Mouse (Mus musculus): ENCODE results near the gene Rest. TPM values are rescaled to one million over a fixed set of nuclear protein-coding genes. Genes with fewer than 3 reads are reported as not detected.

Gene Rest
- polyA plus RNA-seq, 1 experiment from 2014 or later: 28.0 TPM

- H3K4me2 ChIP-seq (replicated peaks): no peak overlapping the region
- no peak overlapping the region for H3K9ac ChIP-seq
- WGBS: 74% methylated on average over 9 of the region's 9 CpGs
- H3K27me3 ChIP-seq (replicated peaks): no peaks in the 10 kb centered on the region
- ATAC-seq: no peak
- no peak overlapping the region for H3K27ac ChIP-seq
- H3K4me3 ChIP-seq (replicated peaks): no peak overlapping the region
- H3K36me3 ChIP-seq: no peaks in the 10 kb centered on the region
- no peaks in the 10 kb centered on the region for H3K9me3 ChIP-seq
- H3K4me1 ChIP-seq (replicated peaks): peaks cover 2% of the 10 kb centered on the region
Observed at GRCm38 (mm10) chr5:77250083-77250482, 15.2 kb upstream of the Rest start.

GRCm38 (mm10) chr5:77251656-77252055 is 13.6 kb upstream of the Rest start:
- no peaks in the 10 kb centered on the region for H3K27me3 ChIP-seq (replicated peaks)
- no peaks in the 10 kb centered on the region; the same call in 1 of the 2 replicates for H3K4me1 ChIP-seq (replicated peaks)
- H3K4me3 ChIP-seq (replicated peaks): no peak overlapping the region
- no peak overlapping the region for H3K4me2 ChIP-seq (replicated peaks)
- H3K27ac ChIP-seq: no peak overlapping the region
- H3K9ac ChIP-seq: no peak overlapping the region
- H3K36me3 ChIP-seq: no peaks in the 10 kb centered on the region
- WGBS: 31% methylated on average over 5 of the region's 5 CpGs
- no peaks in the 10 kb centered on the region for H3K9me3 ChIP-seq
- no peak for ATAC-seq

GRCm38 (mm10) chr5:77252115-77252827 is 13.0 kb upstream of the Rest start:
- H3K9ac ChIP-seq: no peak overlapping the region
- H3K4me1 ChIP-seq (replicated peaks): no peaks in the 10 kb centered on the region; the same call in 1 of the 2 replicates
- WGBS: 70% methylated on average over 8 of the region's 8 CpGs
- H3K27me3 ChIP-seq (replicated peaks): no peaks in the 10 kb centered on the region
- H3K27ac ChIP-seq: no peak overlapping the region
- no peak overlapping the region for H3K4me3 ChIP-seq (replicated peaks)
- ATAC-seq: no peak
- H3K9me3 ChIP-seq: no peaks in the 10 kb centered on the region
- H3K36me3 ChIP-seq: no peaks in the 10 kb centered on the region
- H3K4me2 ChIP-seq (replicated peaks): no peak overlapping the region

GRCm38 (mm10) chr5:77253154-77253553 is 12.1 kb upstream of the Rest start:
- 79% methylated on average over 1 of the region's 1 CpGs for WGBS
- Histone ChIP-seq H3K9me3 (no peaks in the 10 kb centered on the region), H3K4me3 (replicated peaks) (no peak overlapping the region), H3K36me3 (no peaks in the 10 kb centered on the region), H3K27me3 (replicated peaks) (no peaks in the 10 kb centered on the region), H3K27ac (no peak overlapping the region), H3K4me2 (replicated peaks) (no peak overlapping the region), H3K9ac (no peak overlapping the region), H3K4me1 (replicated peaks) (no peaks in the 10 kb centered on the region; the same call in 1 of the 2 replicates)
- no peak for ATAC-seq

GRCm38 (mm10) chr5:77254402-77254801 is 10.9 kb upstream of the Rest start:
- no peak for ATAC-seq
- no peak overlapping the region for H3K9ac ChIP-seq
- H3K27me3 ChIP-seq (replicated peaks): no peaks in the 10 kb centered on the region
- no peak overlapping the region for H3K4me3 ChIP-seq (replicated peaks)
- H3K4me1 ChIP-seq (replicated peaks): no peaks in the 10 kb centered on the region; the same call in 1 of the 2 replicates
- WGBS: 59% methylated on average over 3 of the region's 3 CpGs
- no peaks in the 10 kb centered on the region for H3K36me3 ChIP-seq
- H3K4me2 ChIP-seq (replicated peaks): no peak overlapping the region
- no peaks in the 10 kb centered on the region for H3K9me3 ChIP-seq
- H3K27ac ChIP-seq: no peak overlapping the region

GRCm38 (mm10) chr5:77257603-77258002 is 7.7 kb upstream of the Rest start:
- Histone ChIP-seq H3K27me3 (replicated peaks) (no peaks in the 10 kb centered on the region), H3K36me3 (no peaks in the 10 kb centered on the region), H3K4me3 (replicated peaks) (no peak overlapping the region), H3K4me2 (replicated peaks) (no peak overlapping the region), H3K9ac (no peak overlapping the region), H3K9me3 (no peaks in the 10 kb centered on the region), H3K4me1 (replicated peaks) (no peaks in the 10 kb centered on the region; the same call in 1 of the 2 replicates), H3K27ac (no peak overlapping the region)
- ATAC-seq: no peak
- WGBS: 76% methylated on average over 3 of the region's 3 CpGs

- Histone ChIP-seq H3K4me3 (replicated peaks) (no peak overlapping the region), H3K9ac (no peak overlapping the region), H3K4me2 (replicated peaks) (no peak overlapping the region), H3K4me1 (replicated peaks) (no peaks in the 10 kb centered on the region), H3K9me3 (no peaks in the 10 kb centered on the region), H3K36me3 (no peaks in the 10 kb centered on the region), H3K27ac (no peak overlapping the region), H3K27me3 (replicated peaks) (no peaks in the 10 kb centered on the region)
- ATAC-seq: no peak
Observed at GRCm38 (mm10) chr5:77259315-77259714, 6.0 kb upstream of the Rest start.

GRCm38 (mm10) chr5:77260141-77260540 is 5.2 kb upstream of the Rest start:
- Histone ChIP-seq H3K4me1 (replicated peaks) (no peaks in the 10 kb centered on the region), H3K9ac (no peak overlapping the region), H3K27me3 (replicated peaks) (no peaks in the 10 kb centered on the region), H3K27ac (no peak overlapping the region), H3K9me3 (no peaks in the 10 kb centered on the region), H3K4me3 (replicated peaks) (no peak overlapping the region), H3K4me2 (replicated peaks) (no peak overlapping the region), H3K36me3 (no peaks in the 10 kb centered on the region)
- ATAC-seq: no peak
- 49% methylated on average over 6 of the region's 6 CpGs for WGBS

- Histone ChIP-seq H3K27ac (no peak overlapping the region), H3K36me3 (no peaks in the 10 kb centered on the region), H3K27me3 (replicated peaks) (no peaks in the 10 kb centered on the region), H3K4me2 (replicated peaks) (no peak overlapping the region), H3K9me3 (no peaks in the 10 kb centered on the region), H3K4me3 (replicated peaks) (no peak overlapping the region), H3K9ac (no peak overlapping the region), H3K4me1 (replicated peaks) (no peaks in the 10 kb centered on the region)
- ATAC-seq: no peak
- WGBS: 81% methylated on average over 4 of the region's 4 CpGs
Observed at GRCm38 (mm10) chr5:77261137-77261536, 4.2 kb upstream of the Rest start.

GRCm38 (mm10) chr5:77262105-77262504 is 3.2 kb upstream of the Rest start:
- Histone ChIP-seq H3K27me3 (replicated peaks) (no peaks in the 10 kb centered on the region), H3K9me3 (no peaks in the 10 kb centered on the region), H3K4me3 (replicated peaks) (no peak overlapping the region), H3K4me1 (replicated peaks) (no peaks in the 10 kb centered on the region), H3K27ac (no peak overlapping the region), H3K36me3 (no peaks in the 10 kb centered on the region), H3K9ac (no peak overlapping the region), H3K4me2 (replicated peaks) (no peak overlapping the region)
- no peak for ATAC-seq
- 90% methylated on average over 5 of the region's 5 CpGs for WGBS

- H3K36me3 ChIP-seq: peaks cover 3% of the 10 kb centered on the region; the same call in 1 of the 2 replicates
- peak overlapping the region; percentile 98 for H3K27ac ChIP-seq
- H3K4me1 ChIP-seq (replicated peaks): no peaks in the 10 kb centered on the region; the same call in 1 of the 2 replicates
- H3K4me2 ChIP-seq (replicated peaks): peak overlapping the region; percentile 61
- peak; percentile 89 for ATAC-seq
- no peaks in the 10 kb centered on the region for H3K27me3 ChIP-seq (replicated peaks)
- H3K9me3 ChIP-seq: no peaks in the 10 kb centered on the region
- peak overlapping the region; percentile 82 for H3K9ac ChIP-seq
- peak overlapping the region; percentile 96 for H3K4me3 ChIP-seq (replicated peaks)
- WGBS: 0% methylated on average over 3 of the region's 53 CpGs
Observed at GRCm38 (mm10) chr5:77265671-77266065, 377 bp downstream of the Rest start.

GRCm38 (mm10) chr5:77266066-77266885 is 985 bp downstream of the Rest start:
- peak overlapping the region; percentile 61 for H3K4me2 ChIP-seq (replicated peaks)
- ATAC-seq: peak; percentile 80
- peak overlapping the region; percentile 98 for H3K27ac ChIP-seq
- H3K9me3 ChIP-seq: no peaks in the 10 kb centered on the region
- under 1% methylated on average over 75 of the region's 87 CpGs for WGBS
- peak overlapping the region; percentile 96 for H3K4me3 ChIP-seq (replicated peaks)
- H3K36me3 ChIP-seq: peaks cover 5% of the 10 kb centered on the region; the same call in 1 of the 2 replicates
- no peaks in the 10 kb centered on the region; the same call in 1 of the 2 replicates for H3K4me1 ChIP-seq (replicated peaks)
- H3K27me3 ChIP-seq (replicated peaks): no peaks in the 10 kb centered on the region
- peak overlapping the region; percentile 82 for H3K9ac ChIP-seq
